Mouse (Mus musculus): Measurements from ENCODE around the gene Grin2a.

DNA sequence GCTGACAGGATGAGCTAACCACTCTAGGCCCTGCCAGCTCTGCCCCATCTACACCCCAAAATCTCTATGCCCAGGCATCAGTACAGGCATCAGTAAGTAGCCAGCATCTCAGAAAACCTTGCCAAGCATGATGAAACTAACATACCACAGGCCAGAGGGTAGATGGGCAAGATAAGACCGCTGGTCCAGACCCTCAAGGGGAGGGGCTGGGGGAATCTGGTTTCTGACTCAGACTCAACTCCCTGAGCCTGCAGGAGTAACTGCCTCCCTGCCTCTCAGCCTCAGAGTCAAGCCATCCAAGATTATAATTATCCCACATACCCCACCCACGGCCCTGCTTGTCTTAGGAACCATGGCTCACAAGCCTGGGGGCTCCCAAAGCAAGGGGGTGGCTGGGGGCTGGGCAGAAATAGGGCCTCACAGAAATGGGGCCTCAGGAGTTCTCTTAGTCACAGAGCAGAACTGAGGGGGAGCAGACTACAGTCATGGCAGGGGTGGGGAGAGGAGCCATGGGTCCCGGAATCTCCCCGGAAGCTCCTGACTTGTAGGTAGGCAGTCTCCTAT is 38.1 kb upstream of the Grin2a start:
- TF ChIP-seq CTCF (IDR thresholded peaks at IDR 0.05; ENCODE audit: low read depth) (no peak), EP300 (IDR thresholded peaks at IDR 0.05; ENCODE audit: low read depth) (no peak)
